Mouse (Mus musculus) embryonic facial prominence, embryonic 12.5 days (tissue): ENCODE measurements at regions not wholly inside any gene's neighbourhood (a gene's known extent, or its start where the extent isn't known, plus 50 kb on each side); places are given as distances from the start of the nearest gene placed in this dataset.
"Not testable (repeated sequence)": the region's sequence is repeated elsewhere in the genome, so short reads cannot be mapped to it uniquely, and the experiment has no call there.

Source experiments
- ATAC-seq: fragments of 200-750 bp; cut with Nextera tagmentation; 2 replicates; pipeline ENCODE4 v1.8.0; 2017; ENCODE audit not compliant: insufficient number of reproducible peaks, insufficient read depth, low FRiP score, low TSS enrichment
- H3K27ac ChIP-seq: fragments of 300-500 bp; sonication (generic); 2 replicates; pipeline ENCODE4 v1.5.1; 2016; ENCODE audit warnings: mild to moderate bottlenecking
- H3K27me3 ChIP-seq: fragments of 300-500 bp; sonication (generic); 2 replicates; pipeline ENCODE4 v1.6.1; 2016; ENCODE audit warnings: mild to moderate bottlenecking, moderate library complexity
- H3K36me3 ChIP-seq: fragments of 300-500 bp; sonication (generic); 2 replicates; pipeline ENCODE4 v1.6.1; 2016; ENCODE audit warnings: mild to moderate bottlenecking
- H3K4me1 ChIP-seq: fragments of 300-500 bp; sonication (generic); 2 replicates; pipeline ENCODE4 v1.6.1; 2016
- H3K4me2 ChIP-seq: fragments of 300-500 bp; sonication (generic); replicated peaks from 2 replicates; pipeline ENCODE4 v1.6.1; 2016; ENCODE audit warnings: mild to moderate bottlenecking, moderate library complexity
- H3K4me3 ChIP-seq: fragments of 300-500 bp; sonication (generic); 2 replicates; pipeline ENCODE4 v1.5.1; 2016; ENCODE audit warnings: mild to moderate bottlenecking
- H3K9ac ChIP-seq: fragments of 300-500 bp; sonication (generic); 2 replicates; pipeline ENCODE4 v1.6.1; 2016; ENCODE audit warnings: mild to moderate bottlenecking, moderate library complexity
- H3K9me3 ChIP-seq: fragments of 300-500 bp; sonication (generic); 2 replicates; pipeline ENCODE4 v1.6.1; 2016; ENCODE audit warnings: mild to moderate bottlenecking, moderate library complexity
- WGBS: fragments of 180-500 bp; shearing (Covaris S2); methylation state at CpG from one replicate; pipeline ENCODE4 v1.1.7; 2016; 5-methylcytosine and 5-hydroxymethylcytosine counted together

- 0 out of 2 replicates have a peak overlapping the region, but pooled peaks have one; percentile 15 for H3K9ac ChIP-seq
- under 1% methylated on average over 24 of the region's 52 CpGs for WGBS
- ATAC-seq: peak; percentile 58; the same call in 1 of the 2 replicates
- H3K4me1 ChIP-seq, H3K36me3 ChIP-seq, H3K9me3 ChIP-seq, H3K27ac ChIP-seq: not testable (repeated sequence)
- H3K27me3 ChIP-seq: peaks cover 10% of the 10 kb centered on the region
- H3K4me2 ChIP-seq: peak overlapping the region; percentile 54
- peak overlapping the region; percentile 29 for H3K4me3 ChIP-seq
Observed at GRCm38 (mm10) chr17:6489926-6490564, 60.1 kb downstream of the Dynlt1b start.

GRCm38 (mm10) chr17:6490565-6490935 lies 60.6 kb downstream of the Dynlt1b start:
- H3K4me1 ChIP-seq, H3K27ac ChIP-seq, ATAC-seq, H3K4me3 ChIP-seq, H3K4me2 ChIP-seq, H3K9me3 ChIP-seq, H3K9ac ChIP-seq, H3K36me3 ChIP-seq: not testable (repeated sequence)
- peaks cover 10% of the 10 kb centered on the region for H3K27me3 ChIP-seq
- no CpG with 5 or more reads among the region's 15 CpGs for WGBS

- H3K27me3 ChIP-seq: peaks cover 10% of the 10 kb centered on the region
- H3K4me3 ChIP-seq: 0 out of 2 replicates have a peak overlapping the region, but pooled peaks have one; percentile 0
- not testable (repeated sequence) for H3K9me3 ChIP-seq, H3K4me1 ChIP-seq, H3K9ac ChIP-seq, H3K27ac ChIP-seq, ATAC-seq, H3K36me3 ChIP-seq
- H3K4me2 ChIP-seq: peak overlapping the region; percentile 24
- 23% methylated on average over 19 of the region's 19 CpGs for WGBS
Observed at GRCm38 (mm10) chr17:6492501-6492900, 62.6 kb downstream of the Dynlt1b start.

DNA sequence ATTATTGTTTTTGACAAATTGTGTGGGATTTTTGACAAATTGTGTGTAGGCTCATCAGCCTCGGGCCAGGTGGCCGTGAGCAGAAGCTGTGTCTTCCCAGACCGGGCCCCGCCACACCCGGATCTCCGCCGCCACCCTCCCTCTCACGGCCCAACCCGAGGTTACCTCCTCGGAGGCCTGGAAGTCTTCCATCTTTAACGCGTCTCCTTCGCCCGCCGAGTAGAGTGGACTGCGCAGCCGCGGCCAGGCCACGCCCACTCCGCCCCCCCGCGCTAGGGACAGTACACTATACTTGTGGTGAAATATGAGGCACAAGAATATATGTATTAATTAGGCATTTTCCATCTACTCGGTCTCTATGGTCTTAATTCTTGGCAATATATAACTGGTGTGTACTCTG lies 63.0 kb downstream of the Dynlt1b start:
- H3K36me3 ChIP-seq, H3K9ac ChIP-seq, H3K9me3 ChIP-seq, H3K4me3 ChIP-seq, H3K4me1 ChIP-seq, H3K27ac ChIP-seq, ATAC-seq: not testable (repeated sequence)
- H3K4me2 ChIP-seq: peak overlapping the region; percentile 24
- H3K27me3 ChIP-seq: peaks cover 10% of the 10 kb centered on the region
- 34% methylated on average over 23 of the region's 23 CpGs for WGBS

DNA sequence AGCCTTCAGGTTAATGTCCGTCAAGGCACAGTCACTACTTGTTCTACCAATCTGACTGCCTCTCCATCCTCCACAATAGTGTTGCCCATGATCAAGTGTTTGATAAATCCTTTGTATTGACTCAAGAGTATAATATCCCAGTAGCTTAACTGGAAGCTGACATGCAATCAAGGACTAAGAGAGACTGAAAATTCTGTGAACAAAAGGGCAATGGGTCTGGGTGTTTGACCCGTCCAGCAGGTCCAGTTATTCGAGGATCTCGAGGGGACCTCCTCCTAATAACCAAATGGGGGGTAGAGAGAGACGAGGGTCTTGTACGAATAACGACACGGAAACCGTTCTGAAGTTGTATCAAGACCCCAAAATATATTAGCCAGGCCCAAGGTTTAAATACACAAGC lies 66.6 kb downstream of the Dynlt1b start:
- H3K9ac ChIP-seq, ATAC-seq, H3K4me3 ChIP-seq, H3K9me3 ChIP-seq, H3K27ac ChIP-seq, H3K4me1 ChIP-seq, H3K27me3 ChIP-seq, H3K36me3 ChIP-seq, H3K4me2 ChIP-seq: not testable (repeated sequence)
- 87% methylated on average over 9 of the region's 9 CpGs for WGBS

DNA sequence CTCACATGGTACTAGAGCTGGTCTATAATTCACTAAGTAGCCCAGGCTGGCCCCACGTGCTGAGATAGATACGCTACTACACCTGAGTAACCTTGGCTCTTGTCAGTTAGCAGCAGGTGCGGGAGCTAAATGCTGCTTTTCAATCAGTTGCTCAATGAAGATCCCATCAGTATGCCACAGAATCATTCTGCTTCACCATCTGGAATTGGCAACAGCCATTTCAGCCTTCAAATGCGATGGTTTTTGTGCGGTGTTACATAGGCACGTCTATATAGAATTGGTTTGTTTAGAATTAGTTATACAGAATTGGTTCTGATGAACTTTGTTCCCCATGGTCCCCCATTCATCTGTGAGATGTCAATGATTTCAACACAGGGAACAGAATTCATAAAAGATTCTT lies 72.8 kb downstream of the Dynlt1b start:
- H3K9me3 ChIP-seq, ATAC-seq: not testable (repeated sequence)

GRCm38 (mm10) chr17:6505896-6506295 lies 76.0 kb downstream of the Dynlt1b start:
- H3K9ac ChIP-seq, H3K36me3 ChIP-seq, H3K27ac ChIP-seq: not testable (repeated sequence)

More for the DNA sequence above, 72.8 kb downstream of the Dynlt1b start:
- not testable (repeated sequence) for H3K36me3 ChIP-seq, H3K4me3 ChIP-seq, H3K27ac ChIP-seq, H3K4me1 ChIP-seq, H3K27me3 ChIP-seq, H3K9ac ChIP-seq, H3K4me2 ChIP-seq
- WGBS: 89% methylated on average over 4 of the region's 6 CpGs

GRCm38 (mm10) chr17:6515128-6515527 lies 85.2 kb downstream of the Dynlt1b start:
- not testable (repeated sequence) for H3K4me1 ChIP-seq, ATAC-seq, H3K27ac ChIP-seq, H3K36me3 ChIP-seq, H3K27me3 ChIP-seq, H3K9me3 ChIP-seq, H3K4me2 ChIP-seq, H3K9ac ChIP-seq, H3K4me3 ChIP-seq
- 90% methylated on average over 5 of the region's 8 CpGs for WGBS

More at GRCm38 (mm10) chr17:6505896-6506295, 76.0 kb downstream of the Dynlt1b start:
- ATAC-seq, H3K4me2 ChIP-seq, H3K4me1 ChIP-seq, H3K4me3 ChIP-seq, H3K27me3 ChIP-seq, H3K9me3 ChIP-seq: not testable (repeated sequence)
- WGBS: 74% methylated on average over 6 of the region's 6 CpGs

DNA sequence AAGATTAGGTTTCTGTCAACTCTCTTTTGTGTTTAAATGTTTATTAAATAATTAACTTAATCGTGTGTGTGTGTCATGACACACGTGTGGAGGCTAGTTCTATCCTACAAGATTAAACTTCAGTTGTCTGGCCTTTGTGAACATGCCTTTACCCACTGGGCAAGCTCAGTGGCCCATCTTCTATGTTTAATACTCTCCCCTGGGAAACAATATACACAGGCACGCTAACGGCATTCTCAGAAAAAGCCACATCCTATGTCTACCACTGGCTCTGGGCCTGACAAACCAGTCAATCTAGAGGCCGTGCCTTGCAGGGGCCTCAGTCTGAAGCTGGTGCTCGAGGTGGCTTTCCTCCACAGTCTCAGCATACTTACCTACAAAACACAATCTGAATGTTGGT lies 82.4 kb upstream of the Dynlt1c start:
- not testable (repeated sequence) for H3K36me3 ChIP-seq, H3K4me1 ChIP-seq, H3K9ac ChIP-seq, H3K4me3 ChIP-seq, H3K27me3 ChIP-seq, H3K4me2 ChIP-seq, H3K9me3 ChIP-seq, ATAC-seq, H3K27ac ChIP-seq
- WGBS: 75% methylated on average over 6 of the region's 6 CpGs

- H3K36me3 ChIP-seq, H3K27ac ChIP-seq, H3K9ac ChIP-seq, H3K4me2 ChIP-seq, H3K4me1 ChIP-seq, H3K9me3 ChIP-seq, H3K27me3 ChIP-seq, H3K4me3 ChIP-seq: not testable (repeated sequence)
- WGBS: 85% methylated on average over 2 of the region's 2 CpGs
- 0 out of 2 replicates have a peak, but pooled peaks have one; percentile 19 for ATAC-seq
Observed at GRCm38 (mm10) chr17:6520001-6520400, 81.5 kb upstream of the Dynlt1c start.

DNA sequence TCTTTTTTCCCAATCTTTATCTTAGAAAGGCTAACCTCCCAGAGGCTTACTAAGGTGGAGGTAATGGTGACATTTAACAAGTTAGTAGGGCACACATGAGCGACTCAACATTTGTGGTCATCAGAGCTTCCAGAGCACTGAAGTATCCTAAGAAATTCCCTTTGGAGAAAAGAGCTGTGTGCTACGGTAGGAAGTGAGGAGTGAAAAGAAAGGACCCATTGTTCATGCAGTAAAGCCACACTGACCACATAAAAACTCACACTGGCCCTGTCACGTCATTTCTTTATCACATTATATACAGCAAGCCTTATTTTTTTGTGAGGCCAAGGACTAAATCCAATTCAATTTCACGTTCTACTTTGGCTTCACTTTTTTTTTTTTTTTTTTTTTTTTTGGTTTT lies 80.7 kb upstream of the Dynlt1c start:
- not testable (repeated sequence) for H3K27ac ChIP-seq, H3K9ac ChIP-seq

DNA sequence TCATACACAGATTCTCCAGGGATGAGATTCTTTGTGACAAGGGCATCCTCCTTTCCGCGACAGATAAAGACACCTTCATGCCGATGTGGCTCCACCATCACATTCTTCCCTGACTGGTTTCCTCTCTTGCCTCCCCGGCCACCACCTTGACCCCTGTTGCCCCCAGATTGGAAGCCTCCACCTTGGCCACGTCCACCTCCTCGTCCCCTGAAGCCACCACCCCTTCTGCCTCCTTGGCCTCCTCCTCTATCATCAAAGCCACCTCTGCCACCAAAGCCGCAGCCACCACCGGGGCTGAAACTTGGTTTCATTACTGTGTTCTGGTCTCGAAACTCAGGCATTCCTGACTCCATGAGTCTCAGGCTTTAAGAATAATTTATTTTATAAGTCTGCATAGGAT lies 79.3 kb upstream of the Dynlt1c start:
- H3K9me3 ChIP-seq, H3K27ac ChIP-seq, H3K4me1 ChIP-seq, H3K4me2 ChIP-seq, H3K27me3 ChIP-seq, H3K4me3 ChIP-seq, H3K9ac ChIP-seq, H3K36me3 ChIP-seq, ATAC-seq: not testable (repeated sequence)
- 73% methylated on average over 6 of the region's 9 CpGs for WGBS

More for the DNA sequence above, 80.7 kb upstream of the Dynlt1c start:
- not testable (repeated sequence) for H3K27me3 ChIP-seq, H3K4me1 ChIP-seq, H3K36me3 ChIP-seq, H3K9me3 ChIP-seq, ATAC-seq, H3K4me2 ChIP-seq, H3K4me3 ChIP-seq
- WGBS: 48% methylated on average over 4 of the region's 4 CpGs

- no CpG with 5 or more reads among the region's 5 CpGs for WGBS
- not testable (repeated sequence) for H3K27ac ChIP-seq, ATAC-seq, H3K9me3 ChIP-seq, H3K9ac ChIP-seq, H3K27me3 ChIP-seq, H3K4me3 ChIP-seq, H3K36me3 ChIP-seq, H3K4me2 ChIP-seq, H3K4me1 ChIP-seq
Observed at GRCm38 (mm10) chr17:6538723-6539122, 62.7 kb upstream of the Dynlt1c start.
